Mouse (Mus musculus) yolk sac, embryonic 10.5 days (tissue): ENCODE results near the gene Zfp987.
"Not testable (repeated sequence)": the region's sequence is repeated elsewhere in the genome, so short reads cannot be mapped to it uniquely, and the experiment has no call there.

Experiments used
- DNase-seq: peaks from one replicate; pipeline ENCODE4 v3.0.0-alpha.2; 2017; ENCODE audit warnings: low spot score

Gene Zfp987

GRCm38 (mm10) chr4:146096998-146097397 lies at the start of gene Zfp987:
TSS of gene Zfp987 (plus strand) at chr4:146097298.
- DNase-seq, result not testable (repeated sequence)

- DNase-seq, result not testable (repeated sequence)
Measured at GRCm38 (mm10) chr4:146052536-146052935, 44.6 kb upstream of the Zfp987 start.

DNA sequence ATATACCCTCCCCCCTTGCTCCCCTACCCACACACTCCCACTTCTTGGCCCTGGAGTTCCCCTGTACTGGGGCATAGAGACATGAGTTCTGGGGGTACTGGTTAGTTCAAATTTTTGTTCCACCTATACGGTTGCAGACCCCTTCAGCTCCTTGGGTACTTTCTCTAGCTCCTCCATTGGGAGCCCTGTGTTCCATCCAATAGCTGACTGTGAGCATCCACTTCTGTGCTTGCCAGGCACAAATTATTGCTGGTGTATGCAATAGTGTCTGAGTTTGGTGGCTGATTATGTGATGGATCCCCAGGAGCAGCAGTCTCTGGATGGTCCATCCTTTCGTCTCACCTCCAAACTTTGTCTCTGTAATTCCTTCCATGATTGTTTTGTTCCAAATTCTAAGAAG lies 43.7 kb upstream of the Zfp987 start:
- DNase-seq, result not testable (repeated sequence)

- no peak for DNase-seq
Measured at GRCm38 (mm10) chr4:146055335-146055734, 41.8 kb upstream of the Zfp987 start.

- DNase-seq, result not testable (repeated sequence)
Measured at GRCm38 (mm10) chr4:146058646-146059045, 38.5 kb upstream of the Zfp987 start.

DNA sequence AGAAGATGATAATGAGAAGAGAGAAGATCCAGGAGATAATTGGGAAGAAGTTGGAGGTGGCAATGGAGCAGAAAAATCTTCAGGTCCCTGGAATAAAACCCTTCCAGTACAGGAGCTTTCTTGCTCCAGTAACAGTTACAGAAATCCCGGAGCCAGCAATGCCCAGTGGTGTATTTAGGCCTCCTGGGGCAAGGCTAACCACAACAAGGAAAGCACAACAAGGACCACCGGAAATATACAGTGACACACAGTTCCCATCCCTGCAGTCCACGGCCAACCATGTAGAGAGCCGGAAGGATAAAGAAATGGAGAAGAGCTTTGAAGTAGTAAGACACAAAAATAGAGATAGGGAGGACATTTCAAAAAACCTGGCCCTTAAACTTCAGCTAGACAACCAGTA lies 38.0 kb upstream of the Zfp987 start:
- DNase-seq, result not testable (repeated sequence)

DNA sequence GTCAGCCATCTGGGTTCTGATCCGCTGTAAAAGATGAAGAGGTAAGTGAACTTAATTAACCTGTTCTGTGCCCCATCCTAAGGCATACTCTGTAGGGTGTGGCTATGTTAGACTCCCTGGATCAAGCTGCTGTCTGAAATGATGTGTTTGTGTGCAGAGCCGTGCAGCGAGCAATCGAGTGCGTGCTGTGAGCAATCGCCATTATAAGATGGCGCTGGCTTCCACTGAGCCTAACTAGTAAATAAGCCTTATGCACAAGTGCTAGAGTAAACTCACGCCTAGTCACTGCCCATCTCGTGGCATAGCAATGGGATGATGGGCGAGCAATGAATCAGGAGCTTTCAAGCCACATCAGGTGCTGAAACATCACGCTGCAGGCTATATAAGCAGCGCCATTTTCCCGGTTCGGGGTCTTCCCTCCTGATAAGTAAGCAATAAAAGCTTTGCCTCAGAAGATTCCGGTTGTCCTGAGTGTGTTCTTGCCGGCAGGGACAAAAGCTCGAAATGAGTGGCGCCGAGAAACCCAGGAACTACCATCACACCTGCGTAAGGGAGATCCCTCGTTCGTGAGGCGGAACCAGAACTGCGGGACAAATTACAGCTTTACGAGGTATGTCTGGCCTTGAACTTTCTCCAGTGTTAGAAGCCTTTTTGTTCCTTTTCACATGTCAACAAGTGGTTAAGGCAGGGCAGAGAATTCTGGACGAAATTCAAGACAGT lies 37.0 kb upstream of the Zfp987 start:
- DNase-seq, result not testable (repeated sequence)

- DNase-seq, result not testable (repeated sequence)
Measured at GRCm38 (mm10) chr4:146061082-146061481, 36.0 kb upstream of the Zfp987 start.

DNA sequence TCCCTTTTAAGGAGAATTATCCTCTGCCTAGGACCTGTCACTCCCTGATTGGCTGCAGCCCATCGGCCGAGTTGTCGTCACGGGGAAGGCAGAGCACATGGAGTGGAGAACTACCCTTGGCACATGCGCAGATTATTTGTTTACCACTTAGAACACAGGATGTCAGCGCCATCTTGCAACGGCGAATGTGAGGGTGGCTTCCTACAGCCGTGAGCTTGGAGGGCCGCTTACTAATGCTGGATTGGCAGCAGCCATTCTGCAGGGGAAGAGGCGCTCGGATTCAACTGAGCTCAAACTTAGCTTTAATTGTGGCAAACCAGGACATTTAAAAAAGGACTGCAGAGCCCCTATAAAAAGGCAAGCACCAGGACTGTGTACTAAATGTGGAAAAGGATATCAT lies 35.1 kb upstream of the Zfp987 start:
- not testable (repeated sequence) for DNase-seq

GRCm38 (mm10) chr4:146063001-146063400 lies 34.1 kb upstream of the Zfp987 start:
- DNase-seq, result not testable (repeated sequence)

- DNase-seq, result not testable (repeated sequence)
Measured at GRCm38 (mm10) chr4:146063621-146064020, 33.5 kb upstream of the Zfp987 start.

- DNase-seq, result not testable (repeated sequence)
Measured at GRCm38 (mm10) chr4:146064807-146065206, 32.3 kb upstream of the Zfp987 start.

GRCm38 (mm10) chr4:146066932-146067580 lies 30.0 kb upstream of the Zfp987 start:
- peak; percentile 43 for DNase-seq

DNA sequence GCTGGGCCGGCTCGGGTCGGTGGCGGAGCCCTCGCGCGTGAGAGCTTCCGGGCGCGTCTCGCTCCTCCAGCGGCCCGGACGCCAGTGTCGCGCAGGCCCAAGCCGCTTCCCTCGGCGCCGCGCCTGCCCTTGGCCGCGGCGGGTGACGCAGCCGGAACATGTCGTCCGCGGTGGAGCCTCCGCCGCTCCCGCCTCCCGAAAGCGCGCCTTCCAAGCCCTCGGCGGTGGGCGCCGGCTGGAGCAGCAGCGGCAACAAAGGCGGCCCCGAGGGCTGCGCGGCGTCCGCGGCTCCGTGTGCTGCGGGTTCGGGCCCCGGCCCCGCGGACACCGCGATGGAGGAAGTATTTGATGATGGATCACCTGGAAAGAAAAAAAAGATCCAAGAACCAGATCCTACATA lies 29.5 kb upstream of the Zfp987 start:
- peak; percentile 33 for DNase-seq

DNA sequence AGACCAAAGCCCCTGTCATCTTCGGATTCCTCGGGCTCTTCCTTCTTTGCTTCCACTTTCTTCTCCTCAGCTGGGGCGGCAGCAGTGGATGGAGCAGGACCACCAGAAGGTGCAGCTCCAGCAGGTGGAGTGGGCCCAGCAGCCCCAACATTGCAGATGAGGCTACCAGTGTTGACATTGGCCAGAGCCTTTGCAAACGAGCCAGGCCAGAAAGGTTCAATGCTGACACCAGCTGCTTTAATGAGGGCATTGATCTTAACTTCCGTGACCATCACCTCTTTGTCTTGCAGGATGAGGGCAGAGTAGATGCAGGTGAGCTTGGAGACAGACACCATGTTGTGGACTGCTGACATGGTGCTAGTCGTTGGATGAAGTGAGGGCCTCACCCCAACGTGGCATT lies 23.8 kb upstream of the Zfp987 start:
- not testable (repeated sequence) for DNase-seq

DNA sequence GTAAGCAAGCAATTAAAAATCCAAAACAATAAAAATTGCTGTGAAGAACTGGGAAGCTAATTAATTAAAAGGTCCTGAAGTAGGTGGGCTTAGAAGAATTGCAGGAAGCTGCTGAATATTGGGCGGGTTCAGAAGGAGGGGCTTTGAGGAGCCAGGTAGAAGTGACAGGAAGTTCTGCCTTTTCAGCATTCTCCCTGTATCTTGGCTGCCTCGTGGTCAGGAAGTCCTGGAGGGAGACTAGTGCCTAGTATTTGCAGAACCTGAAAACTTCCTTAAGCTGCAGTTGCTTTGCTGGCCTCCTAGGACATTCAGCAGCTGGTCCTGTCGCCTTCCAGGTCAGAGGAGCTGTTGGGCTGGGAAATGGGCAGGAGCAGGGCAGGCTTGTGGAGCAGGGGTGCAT lies 4.3 kb downstream of the Zfp987 start:
- DNase-seq, result not testable (repeated sequence)

- not testable (repeated sequence) for DNase-seq
Measured at GRCm38 (mm10) chr4:146156524-146156923, 59.4 kb downstream of the Zfp987 start, which contains the start of gene Zfp600. TSS of gene Zfp600 (plus strand) at chr4:146156824.

GRCm38 (mm10) chr4:146162893-146163292 lies 65.8 kb downstream of the Zfp987 start:
- DNase-seq, result not testable (repeated sequence)

DNA sequence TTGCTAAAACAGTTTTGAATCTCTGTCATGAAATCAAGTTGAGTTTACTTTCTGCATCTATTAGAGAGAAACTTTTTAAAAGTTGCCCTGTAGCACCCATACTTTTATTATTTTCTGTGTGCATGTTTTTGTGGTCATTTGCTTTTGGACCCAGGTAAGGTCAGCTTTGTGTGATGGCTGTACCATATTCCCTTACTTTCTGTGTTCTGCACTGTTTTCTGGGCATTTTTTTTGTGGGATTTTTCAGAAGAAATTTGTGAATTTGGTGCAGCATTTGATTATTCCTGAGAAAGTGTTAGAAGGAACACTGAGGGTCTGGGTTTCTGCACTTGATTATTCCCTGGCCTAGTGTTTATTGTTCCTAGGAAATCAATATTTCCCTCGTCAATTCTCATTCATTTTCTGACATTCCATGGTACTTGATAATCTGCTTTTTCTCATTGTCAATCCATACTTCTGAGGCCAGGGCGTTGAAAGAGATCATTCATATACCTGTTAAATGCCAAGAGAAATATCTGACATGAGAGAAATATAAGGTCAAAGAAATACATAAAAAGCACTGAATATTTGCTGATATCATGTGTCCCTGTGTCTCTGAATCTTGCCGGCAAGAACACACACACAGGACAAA lies 70.2 kb downstream of the Zfp987 start:
- peak; percentile 1 for DNase-seq

GRCm38 (mm10) chr4:146167879-146168532 lies 70.9 kb downstream of the Zfp987 start:
- peak; percentile 10 for DNase-seq

DNA sequence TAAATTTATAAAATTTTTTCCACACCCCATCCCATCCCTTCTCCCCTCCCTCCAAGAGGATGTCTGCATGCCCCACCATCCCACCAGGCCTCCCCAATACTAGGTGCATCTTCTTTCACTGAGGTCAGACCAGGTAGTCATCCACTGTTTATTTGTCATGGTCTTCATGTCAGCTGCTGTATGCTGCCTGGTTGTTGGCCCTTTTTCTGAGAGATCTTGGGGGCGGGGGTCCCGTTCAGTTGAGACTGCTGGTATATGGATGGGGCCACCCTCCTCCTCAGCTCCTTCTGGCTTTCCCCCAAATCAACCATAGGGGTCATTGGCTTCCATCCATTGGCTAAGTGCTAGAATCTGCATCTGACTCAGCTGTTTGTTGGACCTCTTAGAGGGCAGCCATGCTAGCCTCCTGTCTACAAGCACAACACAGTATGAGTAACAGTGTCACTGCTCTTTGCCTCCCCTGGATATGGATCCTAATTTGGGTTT lies 71.7 kb downstream of the Zfp987 start:
- DNase-seq, result not testable (repeated sequence)
